Mouse (Mus musculus) embryonic facial prominence, embryonic 15.5 days (tissue): Measurements from ENCODE around the gene Fbxw4. TPM values are rescaled to one million over a fixed set of nuclear protein-coding genes. Genes with fewer than 3 reads are reported as not detected.
"Not testable (repeated sequence)": the region's sequence is repeated elsewhere in the genome, so short reads cannot be mapped to it uniquely, and the experiment has no call there.

Source experiments
- ATAC-seq: fragments of 200-750 bp; cut with Nextera tagmentation; 2 replicates; pipeline ENCODE4 v1.8.0; 2017; ENCODE audit warnings: low read depth, moderate TSS enrichment; ENCODE audit not compliant: insufficient number of reproducible peaks, low FRiP score, low TSS enrichment
- H3K27ac ChIP-seq: fragments of 300-500 bp; sonication (generic); replicated peaks from 2 replicates; pipeline ENCODE4 v1.5.1; 2015; ENCODE audit warnings: mild to moderate bottlenecking, inconsistent platforms
- H3K27me3 ChIP-seq: fragments of 300-500 bp; sonication (generic); 2 replicates; pipeline ENCODE4 v1.6.1; 2015; ENCODE audit warnings: inconsistent platforms
- H3K36me3 ChIP-seq: fragments of 300-500 bp; sonication (generic); 2 replicates; pipeline ENCODE4 v1.6.1; 2015; ENCODE audit warnings: mild to moderate bottlenecking, inconsistent platforms
- H3K4me1 ChIP-seq: fragments of 300-500 bp; sonication (generic); 2 replicates; pipeline ENCODE4 v1.6.1; 2015; ENCODE audit warnings: inconsistent platforms
- H3K4me2 ChIP-seq: fragments of 300-500 bp; sonication (generic); replicated peaks from 2 replicates; pipeline ENCODE4 v1.6.1; 2015; ENCODE audit warnings: mild to moderate bottlenecking, inconsistent platforms
- H3K4me3 ChIP-seq: fragments of 300-500 bp; sonication (generic); replicated peaks from 2 replicates; pipeline ENCODE4 v1.5.1; 2015; ENCODE audit warnings: mild to moderate bottlenecking, inconsistent platforms
- H3K9ac ChIP-seq: fragments of 300-500 bp; sonication (generic); 2 replicates; pipeline ENCODE4 v1.6.1; 2015; ENCODE audit warnings: inconsistent platforms
- H3K9me3 ChIP-seq: fragments of 300-500 bp; sonication (generic); replicated peaks from 2 replicates; pipeline ENCODE4 v1.6.1; 2016; ENCODE audit warnings: inconsistent platforms
- WGBS: fragments of 180-500 bp; shearing (Covaris S2); methylation state at CpG from one replicate; pipeline ENCODE4 v1.1.7; 2015; 5-methylcytosine and 5-hydroxymethylcytosine counted together
- polyA plus RNA-seq: library from polyadenylated mRNA; unstranded; fragments of >200 nt; fragmentation: Nextera tagmentation; extraction: Ambion mirVana; gene quantifications from 2 replicates; pipeline ENCODE4 v1.2.1, GENCODE M21; 2015

The Fbxw4 gene
- polyA plus RNA-seq, 1 experiment from 2014 or later: 6.2 TPM

DNA sequence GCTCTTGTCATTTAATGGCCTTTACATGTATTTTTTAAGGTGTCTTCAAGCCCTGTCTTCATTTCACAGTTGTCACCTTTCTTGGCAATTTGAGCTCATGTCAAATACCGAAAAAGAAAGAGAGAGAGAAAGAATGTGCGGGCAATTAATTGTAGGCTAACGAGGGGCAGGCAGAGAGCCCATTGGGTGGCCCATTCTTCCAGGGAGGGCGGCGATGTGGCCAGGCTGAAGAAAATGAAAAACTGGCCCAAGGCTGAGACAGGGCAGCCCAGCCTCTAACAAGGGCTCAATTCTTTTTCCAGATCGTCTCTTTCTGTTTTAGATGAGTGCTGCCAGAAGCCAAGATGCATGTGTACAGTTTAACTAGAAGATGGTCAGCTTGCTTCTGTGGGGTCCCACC is 6.1 kb downstream of the Fbxw4 start:
- no peaks in the 10 kb centered on the region for H3K27me3 ChIP-seq
- H3K4me3 ChIP-seq: no peak overlapping the region
- no peaks in the 10 kb centered on the region for H3K36me3 ChIP-seq
- ATAC-seq: no peak
- no peak overlapping the region for H3K4me2 ChIP-seq
- H3K27ac ChIP-seq: no peak overlapping the region
- peaks cover 42% of the 10 kb centered on the region for H3K4me1 ChIP-seq
- WGBS: 58% methylated on average over 6 of the region's 6 CpGs
- no peak overlapping the region for H3K9ac ChIP-seq
- no peaks in the 10 kb centered on the region for H3K9me3 ChIP-seq

DNA sequence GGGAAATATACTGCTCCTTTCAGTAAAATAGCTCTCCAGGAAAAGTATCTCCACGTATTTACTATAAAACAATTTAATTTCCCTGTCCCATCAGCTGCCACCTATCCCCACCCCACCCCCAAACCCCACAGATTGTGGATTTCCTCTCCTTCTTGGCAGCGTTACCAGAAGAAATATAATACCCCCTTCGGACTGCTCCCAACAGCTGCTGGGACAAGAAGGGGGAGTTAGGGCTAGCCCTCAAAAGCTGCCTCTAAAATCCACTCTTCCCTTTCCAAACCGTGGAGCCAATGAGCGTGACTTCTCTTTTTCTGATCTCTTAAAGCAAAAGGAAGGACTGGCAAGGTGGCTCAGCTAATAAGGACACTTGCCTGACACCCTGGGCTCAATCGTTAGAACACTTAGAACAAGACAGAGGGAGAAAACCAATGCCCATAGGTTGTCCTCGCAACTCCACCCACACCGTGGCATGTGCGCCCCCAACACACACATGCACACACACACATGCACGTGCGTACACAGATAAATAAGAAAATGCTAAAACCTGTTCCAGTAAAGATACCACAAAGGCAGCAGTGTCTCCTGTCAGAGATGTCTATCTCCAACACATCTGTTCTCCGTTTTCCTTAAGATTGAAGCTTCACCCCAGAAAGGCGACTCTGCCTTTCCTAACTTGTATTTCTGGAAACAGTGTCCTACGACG is 7.7 kb downstream of the Fbxw4 start:
- Histone ChIP-seq H3K4me1 (peaks cover 37% of the 10 kb centered on the region), H3K4me2 (peak overlapping the region; percentile 26)

DNA sequence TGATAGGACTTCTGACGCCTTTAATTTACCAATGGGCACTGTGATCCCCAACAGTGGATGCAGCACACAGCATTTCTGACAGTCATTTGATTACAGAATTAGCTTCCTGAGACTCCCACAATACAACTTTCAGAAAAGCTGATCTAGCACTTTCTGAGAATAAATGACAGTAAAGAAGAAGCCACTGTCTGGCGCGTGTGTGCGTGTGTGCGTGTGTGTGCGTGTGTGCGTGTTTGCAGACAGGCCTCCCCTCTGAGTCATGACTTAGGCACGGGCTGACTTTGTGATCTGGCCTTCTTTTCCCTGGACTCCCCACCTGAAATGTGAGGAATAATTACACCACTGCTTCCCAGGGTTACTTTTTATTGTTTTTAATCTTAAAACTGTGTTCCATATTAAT is 8.6 kb downstream of the Fbxw4 start:
- Histone ChIP-seq H3K4me1 (peaks cover 40% of the 10 kb centered on the region), H3K27me3 (no peaks in the 10 kb centered on the region), H3K4me2 (no peak overlapping the region; the same call in 1 of the 2 replicates), H3K9me3 (no peaks in the 10 kb centered on the region), H3K36me3 (no peaks in the 10 kb centered on the region), H3K9ac (no peak overlapping the region), H3K27ac (peak overlapping the region; percentile 75), H3K4me3 (no peak overlapping the region)
- 78% methylated on average over 8 of the region's 8 CpGs for WGBS
- ATAC-seq: no peak

More for the DNA sequence above, 7.7 kb downstream of the Fbxw4 start:
- peak; percentile 69; the same call in 1 of the 2 replicates for ATAC-seq
- Histone ChIP-seq H3K36me3 (no peaks in the 10 kb centered on the region), H3K9ac (no peak overlapping the region), H3K9me3 (no peaks in the 10 kb centered on the region), H3K4me3 (no peak overlapping the region), H3K27me3 (no peaks in the 10 kb centered on the region), H3K27ac (peak overlapping the region; percentile 75)
- WGBS: 16% methylated on average over 15 of the region's 15 CpGs

DNA sequence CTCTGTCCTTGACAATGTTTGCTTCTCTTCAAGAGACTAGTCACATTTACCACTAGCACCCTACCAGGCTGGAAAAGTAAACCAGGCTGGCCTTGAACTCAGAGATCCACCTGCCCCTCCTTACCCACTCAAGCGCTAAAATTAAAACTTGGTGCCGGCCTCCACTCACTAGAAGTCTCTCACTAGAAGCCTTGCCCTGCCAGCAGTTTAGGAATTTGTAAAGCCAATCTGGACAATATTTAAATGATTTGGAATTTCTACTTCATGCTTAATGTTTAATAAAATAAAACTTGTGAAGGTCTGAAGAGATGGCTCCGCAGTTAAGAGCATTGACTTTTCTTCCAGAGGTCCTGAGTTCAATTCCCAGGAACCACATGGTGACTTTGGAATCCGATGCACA is 10.3 kb downstream of the Fbxw4 start:
- no peak overlapping the region for H3K4me3 ChIP-seq
- WGBS: 73% methylated on average over 4 of the region's 4 CpGs
- no peak overlapping the region for H3K4me2 ChIP-seq
- H3K27ac ChIP-seq: no peak overlapping the region
- ATAC-seq: no peak
- H3K9ac ChIP-seq: no peak overlapping the region
- H3K4me1 ChIP-seq: peaks cover 27% of the 10 kb centered on the region
- H3K27me3 ChIP-seq: no peaks in the 10 kb centered on the region
- H3K36me3 ChIP-seq: no peaks in the 10 kb centered on the region
- no peaks in the 10 kb centered on the region for H3K9me3 ChIP-seq

DNA sequence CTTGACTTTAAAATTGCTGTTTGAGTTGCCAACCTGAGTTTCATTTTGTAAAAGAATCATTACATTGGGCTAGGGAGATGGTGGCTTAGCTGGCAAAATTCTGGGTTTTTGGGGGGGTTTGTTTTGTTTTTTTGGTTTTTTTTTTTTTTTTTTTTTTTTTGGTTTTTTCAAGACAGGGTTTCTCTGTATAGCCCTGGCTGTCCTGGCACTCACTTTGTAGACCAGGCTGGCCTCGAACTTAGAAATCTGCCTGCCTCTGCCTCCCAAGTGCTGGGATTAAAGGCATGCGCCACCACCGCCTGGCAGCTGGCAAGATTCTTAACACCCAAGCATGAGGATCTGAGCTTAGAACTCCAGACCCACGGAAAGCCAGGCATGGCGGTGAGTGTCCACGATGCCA is 11.6 kb downstream of the Fbxw4 start:
- not testable (repeated sequence) for H3K27ac ChIP-seq, H3K9me3 ChIP-seq, H3K9ac ChIP-seq, H3K4me3 ChIP-seq, H3K4me2 ChIP-seq, H3K27me3 ChIP-seq, H3K36me3 ChIP-seq
- H3K4me1 ChIP-seq: peaks cover 27% of the 10 kb centered on the region
- 0 out of 2 replicates have a peak, but pooled peaks have one; percentile 64 for ATAC-seq
- WGBS: 94% methylated on average over 6 of the region's 6 CpGs

DNA sequence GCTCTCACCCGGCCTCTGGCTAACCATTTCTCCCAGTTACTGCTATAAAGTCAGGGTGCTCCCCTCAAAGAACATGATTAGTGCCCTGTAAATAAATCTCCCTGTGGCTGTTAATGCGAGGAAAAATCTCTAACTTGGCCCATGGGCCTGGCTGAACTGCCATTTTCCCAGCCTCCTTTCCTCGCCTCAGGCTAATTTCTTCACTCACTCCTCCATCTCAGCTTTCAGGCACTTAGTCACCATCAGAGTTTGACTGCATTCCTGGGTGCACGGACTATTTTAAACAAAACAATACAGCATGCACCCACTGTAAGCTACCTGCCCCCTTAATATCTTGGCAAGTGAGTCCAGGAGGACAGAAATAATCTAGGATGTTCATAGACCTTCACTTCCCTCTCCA is 13.2 kb downstream of the Fbxw4 start:
- Histone ChIP-seq H3K4me3 (no peak overlapping the region), H3K27ac (no peak overlapping the region), H3K9me3 (no peaks in the 10 kb centered on the region), H3K9ac (no peak overlapping the region), H3K27me3 (no peaks in the 10 kb centered on the region), H3K36me3 (no peaks in the 10 kb centered on the region), H3K4me1 (peaks cover 14% of the 10 kb centered on the region), H3K4me2 (no peak overlapping the region)
- no peak for ATAC-seq
- WGBS: 35% methylated on average over 4 of the region's 4 CpGs

DNA sequence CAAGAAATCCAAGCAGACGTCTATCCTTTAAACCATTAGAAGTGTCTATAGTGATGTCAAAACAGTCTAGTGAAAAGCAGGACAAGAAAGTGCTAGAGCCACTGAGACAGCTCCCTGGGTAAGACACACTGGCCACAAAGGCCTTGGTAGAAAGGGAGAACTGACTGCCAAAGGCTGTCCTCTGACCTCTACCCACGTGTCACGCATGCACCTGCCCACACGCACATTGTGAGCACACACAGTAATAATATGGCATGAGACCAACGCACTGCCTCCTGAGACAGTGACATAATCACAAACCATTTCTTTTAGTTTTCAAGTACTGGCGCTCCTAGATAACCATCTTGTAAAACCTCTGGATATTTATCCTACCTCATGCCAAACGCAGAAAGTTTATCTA is 19.4 kb downstream of the Fbxw4 start:
- Histone ChIP-seq H3K9ac (no peak overlapping the region), H3K4me2 (no peak overlapping the region), H3K4me3 (no peak overlapping the region), H3K4me1 (no peaks in the 10 kb centered on the region), H3K27ac (no peak overlapping the region), H3K36me3 (peaks cover 18% of the 10 kb centered on the region; the same call in 1 of the 2 replicates), H3K9me3 (no peaks in the 10 kb centered on the region), H3K27me3 (no peaks in the 10 kb centered on the region)
- WGBS: 77% methylated on average over 7 of the region's 7 CpGs
- ATAC-seq: no peak

DNA sequence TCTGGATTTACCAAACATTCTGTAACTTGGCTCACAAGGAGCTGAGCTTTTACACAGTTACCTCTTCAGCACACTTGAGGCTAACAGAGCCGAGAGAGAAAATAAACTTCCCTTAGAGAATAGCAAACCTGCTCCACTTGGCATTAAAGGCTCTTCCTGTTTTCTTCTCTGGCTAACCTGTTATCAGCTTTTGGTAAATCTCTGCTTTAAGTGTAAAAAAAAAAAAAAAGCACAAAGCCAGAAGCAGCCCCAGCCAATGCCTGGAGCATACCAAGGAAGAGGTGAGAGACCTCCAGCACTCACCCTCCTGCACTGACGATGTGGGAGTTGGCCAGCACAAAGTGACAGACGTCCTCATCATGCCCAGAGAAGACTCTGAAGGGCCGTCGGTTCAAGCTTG is 24.2 kb downstream of the Fbxw4 start:
- no peak for ATAC-seq
- Histone ChIP-seq H3K27ac (no peak overlapping the region), H3K4me2 (no peak overlapping the region), H3K9me3 (no peaks in the 10 kb centered on the region), H3K36me3 (peaks cover 32% of the 10 kb centered on the region), H3K4me1 (no peaks in the 10 kb centered on the region), H3K27me3 (no peaks in the 10 kb centered on the region), H3K9ac (no peak overlapping the region), H3K4me3 (no peak overlapping the region)
- 66% methylated on average over 5 of the region's 5 CpGs for whole genome bisulfite sequencing

DNA sequence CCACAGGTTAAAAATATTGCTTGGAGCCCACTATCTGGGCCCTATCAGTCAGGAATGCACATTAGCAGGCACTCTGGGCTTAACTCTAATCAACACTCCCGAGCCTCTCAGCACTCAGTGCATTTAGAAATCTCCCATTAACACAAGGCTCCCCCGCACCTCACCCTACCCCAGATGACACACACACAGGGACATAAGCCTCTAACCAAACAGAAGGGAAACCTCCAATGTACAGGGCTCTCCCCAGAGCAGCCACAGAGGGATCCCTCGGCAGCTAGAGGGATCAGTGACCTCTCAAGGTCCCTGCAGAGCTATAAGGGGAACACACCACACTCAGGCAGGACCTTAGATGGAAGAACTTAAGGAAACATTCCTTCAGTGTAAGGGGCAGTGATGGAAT is 28.5 kb downstream of the Fbxw4 start:
- Histone ChIP-seq H3K4me2 (no peak overlapping the region), H3K36me3 (peaks cover 45% of the 10 kb centered on the region), H3K4me3 (no peak overlapping the region), H3K27me3 (no peaks in the 10 kb centered on the region), H3K4me1 (no peaks in the 10 kb centered on the region), H3K9me3 (no peaks in the 10 kb centered on the region), H3K27ac (no peak overlapping the region), H3K9ac (no peak overlapping the region)
- 41% methylated on average over 3 of the region's 3 CpGs for WGBS
- no peak for ATAC-seq

DNA sequence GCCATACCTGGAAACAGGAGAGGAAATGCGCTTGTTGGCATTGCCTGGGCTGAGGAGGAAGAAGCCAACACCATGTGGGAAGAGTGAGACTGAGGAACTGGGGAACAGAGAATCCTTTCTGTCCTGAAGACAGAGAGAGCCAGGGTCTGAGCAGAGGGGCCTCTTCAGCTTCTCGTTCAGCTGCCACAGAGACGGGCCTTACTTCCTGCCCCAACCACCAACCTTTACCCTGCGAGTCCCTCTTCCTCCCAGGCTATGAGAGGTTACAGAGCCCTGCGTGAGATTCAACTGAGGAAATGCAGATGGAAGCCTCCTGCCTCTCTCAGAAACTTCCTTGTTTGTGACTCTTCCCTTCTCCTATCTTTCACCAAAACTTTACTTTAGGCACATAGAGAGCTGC is 29.2 kb downstream of the Fbxw4 start:
- Histone ChIP-seq H3K27me3 (no peaks in the 10 kb centered on the region), H3K9me3 (no peaks in the 10 kb centered on the region), H3K4me1 (no peaks in the 10 kb centered on the region), H3K36me3 (peaks cover 42% of the 10 kb centered on the region), H3K4me2 (no peak overlapping the region), H3K4me3 (no peak overlapping the region), H3K9ac (no peak overlapping the region), H3K27ac (no peak overlapping the region)
- no peak for ATAC-seq
- 49% methylated on average over 5 of the region's 5 CpGs for WGBS

DNA sequence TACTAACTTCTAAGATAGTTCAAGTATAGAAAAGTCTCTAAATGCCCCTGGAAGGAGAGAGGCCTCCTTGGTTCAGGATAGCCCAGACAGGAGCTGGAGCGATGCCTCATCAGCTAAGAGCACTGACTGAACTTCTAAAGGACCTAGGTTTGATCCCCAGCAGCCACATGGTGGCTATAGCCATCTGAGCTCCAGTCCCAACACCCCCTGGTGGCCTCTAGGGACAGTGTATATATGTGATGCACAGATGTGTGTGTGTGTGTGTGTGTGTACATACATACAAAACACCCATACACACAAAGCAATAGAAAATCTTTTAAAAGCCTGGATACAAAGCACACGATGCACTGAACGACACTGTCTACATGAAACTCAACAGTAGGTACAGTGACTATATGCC is 30.9 kb downstream of the Fbxw4 start:
- Histone ChIP-seq H3K27ac (no peak overlapping the region), H3K4me1 (no peaks in the 10 kb centered on the region), H3K9me3 (no peaks in the 10 kb centered on the region), H3K36me3 (peaks cover 36% of the 10 kb centered on the region), H3K27me3 (no peaks in the 10 kb centered on the region), H3K4me2 (no peak overlapping the region), H3K4me3 (no peak overlapping the region), H3K9ac (no peak overlapping the region)
- ATAC-seq: no peak
- 90% methylated on average over 3 of the region's 3 CpGs for WGBS

DNA sequence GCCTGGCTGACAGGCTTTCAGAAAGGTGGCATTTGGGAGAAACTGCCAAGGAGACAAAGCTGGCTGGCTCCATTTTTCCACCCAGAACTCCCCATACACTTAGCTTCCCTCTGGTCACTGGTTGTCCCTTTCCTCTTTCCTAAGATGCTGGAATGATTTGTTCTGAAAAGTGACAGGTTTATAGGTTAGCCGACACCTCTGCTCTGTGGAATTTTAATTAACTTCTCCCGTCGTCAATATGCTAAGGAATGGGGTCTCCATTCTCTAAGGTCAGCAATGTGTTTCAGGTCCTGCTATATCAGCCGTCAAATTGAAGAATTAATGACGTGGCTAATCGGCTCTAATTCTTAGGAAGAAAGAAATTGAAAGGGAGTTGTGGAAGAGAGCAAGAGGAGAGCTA is 31.5 kb downstream of the Fbxw4 start:
- ATAC-seq: no peak
- Histone ChIP-seq H3K27ac (no peak overlapping the region), H3K4me3 (no peak overlapping the region), H3K36me3 (peaks cover 40% of the 10 kb centered on the region), H3K9me3 (no peaks in the 10 kb centered on the region), H3K4me1 (no peaks in the 10 kb centered on the region), H3K4me2 (no peak overlapping the region), H3K27me3 (no peaks in the 10 kb centered on the region), H3K9ac (no peak overlapping the region)
- 63% methylated on average over 6 of the region's 6 CpGs for WGBS
